Mouse (Mus musculus) intestine, embryonic 16.5 days (tissue): ENCODE results near the gene Mt1. TPM values are rescaled to one million over a fixed set of nuclear protein-coding genes. Genes with fewer than 3 reads are reported as not detected.
A peak's percentile ranks its signal among the peaks of the same experiment; 100 is the strongest.

Experiments used
- ATAC-seq: fragments of 200-750 bp; cut with Nextera tagmentation; 2 replicates; pipeline ENCODE4 v1.8.0; 2017; ENCODE audit warnings: moderate TSS enrichment, moderate library complexity
- H3K27ac ChIP-seq: fragments of 300-500 bp; sonication (generic); 2 replicates; pipeline ENCODE4 v1.5.1; 2014; ENCODE audit warnings: mild to moderate bottlenecking, low read length
- H3K27me3 ChIP-seq: fragments of 300-500 bp; sonication (generic); replicated peaks from 2 replicates; pipeline ENCODE4 v1.6.1; 2014; ENCODE audit warnings: low read length, control low read depth, mixed read lengths; ENCODE audit not compliant: control insufficient read depth, insufficient read depth
- H3K36me3 ChIP-seq: fragments of 300-500 bp; sonication (generic); 2 replicates; pipeline ENCODE4 v1.6.1; 2014; ENCODE audit warnings: low read length, control low read depth; ENCODE audit not compliant: control insufficient read depth, insufficient read depth
- H3K4me1 ChIP-seq: fragments of 300-500 bp; sonication (generic); 2 replicates; pipeline ENCODE4 v1.6.1; 2014; ENCODE audit warnings: low read length, control low read depth, mixed read lengths; ENCODE audit not compliant: control insufficient read depth, insufficient read depth
- H3K4me2 ChIP-seq: fragments of 300-500 bp; sonication (generic); 2 replicates; pipeline ENCODE4 v1.6.1; 2014; ENCODE audit warnings: low read depth, low read length, control low read depth
- H3K4me3 ChIP-seq: fragments of 300-500 bp; sonication (generic); 2 replicates; pipeline ENCODE4 v1.5.1; 2014; ENCODE audit warnings: mild to moderate bottlenecking, low read length
- H3K9ac ChIP-seq: fragments of 300-500 bp; sonication (generic); 2 replicates; pipeline ENCODE4 v1.6.1; 2014; ENCODE audit warnings: low read depth, low read length
- H3K9me3 ChIP-seq: fragments of 300-500 bp; sonication (generic); 2 replicates; pipeline ENCODE4 v1.6.1; 2016; ENCODE audit warnings: low read length, control low read depth; ENCODE audit not compliant: control insufficient read depth
- WGBS: fragments of 180-500 bp; shearing (Covaris S2); extraction: QIAGEN DNeasy Blood & Tissue Kit; methylation state at CpG from one replicate; pipeline ENCODE4 v1.1.7; 2014; 5-methylcytosine and 5-hydroxymethylcytosine counted together
- polyA plus RNA-seq: library from polyadenylated mRNA; unstranded; fragments of >200 nt; fragmentation: Nextera tagmentation; extraction: Ambion mirVana; gene quantifications from 2 replicates; pipeline ENCODE4 v1.2.1, GENCODE M21; 2015

Mt1 gene
- polyA plus RNA-seq, 1 experiment from 2014 or later, result 3,684 TPM

GRCm38 (mm10) chr8:94171321-94171755, 7.5 kb upstream of the Mt1 start:
- peak overlapping the region; percentile 95 for H3K4me2 ChIP-seq
- H3K36me3 ChIP-seq, result no peaks in the 10 kb centered on the region
- H3K27ac ChIP-seq, result no peak overlapping the region
- no peak for ATAC-seq
- H3K27me3 ChIP-seq, result peaks cover 31% of the 10 kb centered on the region
- H3K4me3 ChIP-seq, result peak overlapping the region; percentile 59; the same call in 1 of the 2 replicates
- 41% methylated on average over 10 of the region's 10 CpGs for WGBS
- H3K4me1 ChIP-seq, result peaks cover 12% of the 10 kb centered on the region
- H3K9ac ChIP-seq, result peak overlapping the region; percentile 72; the same call in 1 of the 2 replicates
- no peaks in the 10 kb centered on the region for H3K9me3 ChIP-seq

- H3K27me3 ChIP-seq, result peaks cover 31% of the 10 kb centered on the region
- peak within 1 kb of the TSS; percentile 86 for H3K27ac ChIP-seq
- WGBS, result 1% methylated on average over 56 of the region's 56 CpGs
These were observed 6.6 kb upstream of the Mt1 start, which contains the start of gene Mt2 for GRCm38 (mm10) chr8:94172075-94172808. TSS of gene Mt2 (plus strand) at chr8:94172664.

GRCm38 (mm10) chr8:94172809-94173732, 5.8 kb upstream of the Mt1 start:
- Histone ChIP-seq H3K9ac (peak overlapping the region; percentile 72), H3K27ac (peak overlapping the region; percentile 86), H3K9me3 (no peaks in the 10 kb centered on the region), H3K4me2 (peak overlapping the region; percentile 95), H3K4me3 (peak overlapping the region; percentile 59), H3K27me3 (peaks cover 31% of the 10 kb centered on the region), H3K36me3 (no peaks in the 10 kb centered on the region), H3K4me1 (peaks cover 13% of the 10 kb centered on the region)
- WGBS, result 2% methylated on average over 39 of the region's 39 CpGs
- ATAC-seq, result peak; percentile 29

More at GRCm38 (mm10) chr8:94172075-94172808, 6.6 kb upstream of the Mt1 start, which contains the start of gene Mt2:
- ATAC-seq, result peak; percentile 88
- Histone ChIP-seq H3K4me2 (peak within 1 kb of the TSS; percentile 95), H3K4me3 (peak within 1 kb of the TSS; percentile 59), H3K4me1 (peaks cover 12% of the 10 kb centered on the region), H3K9ac (peak within 1 kb of the TSS; percentile 72), H3K36me3 (no peaks in the 10 kb centered on the region), H3K9me3 (no peaks in the 10 kb centered on the region)

- Histone ChIP-seq H3K4me1 (peaks cover 14% of the 10 kb centered on the region), H3K9ac (0 out of 2 replicates have a peak overlapping the region, but pooled peaks have one; percentile 72), H3K27ac (peak overlapping the region; percentile 86; the same call in 1 of the 2 replicates), H3K9me3 (no peaks in the 10 kb centered on the region), H3K4me3 (peak overlapping the region; percentile 59), H3K4me2 (peak overlapping the region; percentile 95), H3K27me3 (peaks cover 31% of the 10 kb centered on the region), H3K36me3 (no peaks in the 10 kb centered on the region)
- 49% methylated on average over 11 of the region's 11 CpGs for WGBS
- no peak for ATAC-seq
These were observed 5.0 kb upstream of the Mt1 start for GRCm38 (mm10) chr8:94173848-94174403.

- Histone ChIP-seq H3K9ac (no peak overlapping the region), H3K27me3 (peaks cover 33% of the 10 kb centered on the region), H3K36me3 (no peaks in the 10 kb centered on the region), H3K27ac (no peak overlapping the region), H3K9me3 (no peaks in the 10 kb centered on the region), H3K4me2 (no peak overlapping the region), H3K4me1 (peaks cover 14% of the 10 kb centered on the region), H3K4me3 (no peak overlapping the region)
- no peak for ATAC-seq
- WGBS, result 41% methylated on average over 7 of the region's 7 CpGs
These were observed 4.2 kb upstream of the Mt1 start for GRCm38 (mm10) chr8:94174619-94175213.

- WGBS, result 61% methylated on average over 7 of the region's 7 CpGs
These were observed 1.0 kb upstream of the Mt1 start for GRCm38 (mm10) chr8:94177716-94178390.

GRCm38 (mm10) chr8:94179713-94180560, 1.1 kb downstream of the Mt1 start:
- peak overlapping the region; percentile 83 for H3K27ac ChIP-seq
- H3K36me3 ChIP-seq, result no peaks in the 10 kb centered on the region
- ATAC-seq, result no peak
- H3K4me3 ChIP-seq, result peak overlapping the region; percentile 63
- H3K27me3 ChIP-seq, result peaks cover 4% of the 10 kb centered on the region; the same call in 1 of the 2 replicates
- no peaks in the 10 kb centered on the region for H3K9me3 ChIP-seq
- peak overlapping the region; percentile 78 for H3K9ac ChIP-seq
- H3K4me1 ChIP-seq, result peaks cover 12% of the 10 kb centered on the region
- WGBS, result 6% methylated on average over 25 of the region's 25 CpGs
- H3K4me2 ChIP-seq, result peak overlapping the region; percentile 75

More at GRCm38 (mm10) chr8:94177716-94178390, 1.0 kb upstream of the Mt1 start:
- H3K27ac ChIP-seq, result peak overlapping the region; percentile 83
- no peak for ATAC-seq
- H3K27me3 ChIP-seq, result peaks cover 18% of the 10 kb centered on the region
- H3K4me3 ChIP-seq, result peak overlapping the region; percentile 63; the same call in 1 of the 2 replicates
- peaks cover 10% of the 10 kb centered on the region for H3K4me1 ChIP-seq
- no peaks in the 10 kb centered on the region for H3K36me3 ChIP-seq
- no peak overlapping the region for H3K9ac ChIP-seq
- H3K4me2 ChIP-seq, result peak overlapping the region; percentile 75
- no peaks in the 10 kb centered on the region for H3K9me3 ChIP-seq

- peak overlapping the region; percentile 75 for H3K4me2 ChIP-seq
- H3K36me3 ChIP-seq, result no peaks in the 10 kb centered on the region
- peaks cover 13% of the 10 kb centered on the region for H3K4me1 ChIP-seq
- H3K27ac ChIP-seq, result peak overlapping the region; percentile 83; the same call in 1 of the 2 replicates
- WGBS, result 70% methylated on average over 1 of the region's 1 CpGs
- no peaks in the 10 kb centered on the region for H3K9me3 ChIP-seq
- H3K9ac ChIP-seq, result peak overlapping the region; percentile 78; the same call in 1 of the 2 replicates
- H3K27me3 ChIP-seq, result peaks cover 4% of the 10 kb centered on the region; the same call in 1 of the 2 replicates
- no peak for ATAC-seq
- H3K4me3 ChIP-seq, result peak overlapping the region; percentile 63
These were observed 1.7 kb downstream of the Mt1 start for GRCm38 (mm10) chr8:94180561-94180908.
